Mouse (Mus musculus) embryo, embryonic 10 days (tissue): ENCODE measurements around the gene Ppp1r10.

Experiments
- DNase-seq: peaks from one replicate; pipeline ENCODE4 v3.0.0-alpha.2; 2015; ENCODE audit warnings: low spot score

Gene Ppp1r10

DNA sequence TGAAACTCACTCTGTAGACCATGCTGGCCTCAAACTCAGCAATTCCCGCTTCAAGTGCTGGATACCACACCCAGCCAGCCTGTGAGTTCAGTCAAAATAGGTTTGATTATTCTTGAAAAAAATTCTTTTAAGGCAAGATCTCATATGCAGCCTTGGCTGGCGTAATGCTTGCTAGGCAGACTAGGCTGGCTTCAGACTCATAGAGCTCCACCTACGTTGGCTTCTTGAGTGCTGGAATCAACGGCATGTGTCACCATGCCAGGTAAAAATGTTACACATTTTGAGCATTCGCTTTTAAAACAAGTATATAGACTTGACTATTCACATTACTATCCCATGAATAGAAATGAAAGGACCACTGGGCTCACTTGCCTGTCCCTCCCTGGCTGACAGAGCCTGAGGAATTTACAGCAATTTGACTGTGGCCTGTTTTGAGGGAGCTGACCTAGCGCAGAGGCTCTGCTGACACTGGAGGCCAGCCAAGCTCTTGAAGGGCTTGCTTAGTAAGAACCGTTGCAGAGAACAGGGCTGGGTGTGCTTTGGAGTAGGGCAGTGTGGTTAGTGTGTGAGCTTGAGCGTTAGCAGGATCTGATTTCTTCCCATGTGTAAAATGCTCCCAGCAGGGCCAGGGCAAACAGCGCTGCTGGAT, 12.8 kb upstream of the Ppp1r10 start:
- no peak for DNase-seq

DNA sequence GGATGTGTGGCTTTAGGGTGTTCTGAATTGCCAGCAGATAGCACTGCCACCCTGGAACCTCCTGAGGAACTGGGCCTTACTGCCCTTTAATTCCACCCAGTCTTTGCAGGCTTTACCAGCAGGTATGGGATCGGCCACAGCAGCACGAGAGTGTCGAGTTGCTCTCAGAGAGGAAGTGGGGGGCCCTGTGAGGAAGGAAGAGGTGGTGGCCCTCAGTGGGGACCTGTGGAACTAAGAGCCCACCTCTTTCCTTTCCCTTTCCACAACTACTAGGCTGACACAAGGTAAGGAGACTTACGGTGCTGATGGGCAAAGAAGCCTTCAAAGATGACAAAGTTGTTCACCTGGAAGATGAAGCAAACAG, 12.3 kb upstream of the Ppp1r10 start:
- DNase-seq, result no peak

DNA sequence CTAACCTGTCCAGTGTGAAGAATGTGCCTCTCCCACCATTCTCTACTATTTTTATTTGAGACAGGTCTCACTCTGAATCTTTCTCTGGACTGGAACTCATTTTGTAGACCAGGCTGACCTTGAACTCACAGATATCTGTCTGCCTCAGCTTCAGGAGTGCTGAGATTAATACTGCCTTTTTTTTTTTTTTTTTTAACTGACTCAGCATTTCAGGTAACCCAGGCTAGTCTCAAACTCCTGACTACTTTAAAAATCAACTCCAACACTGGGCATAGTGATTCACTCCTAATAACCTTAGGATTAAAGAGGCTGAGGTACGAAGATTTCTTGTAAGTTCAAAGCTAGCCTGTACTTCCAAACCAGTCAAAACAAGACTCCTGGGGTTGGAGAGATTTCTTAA, 10.6 kb upstream of the Ppp1r10 start:
- DNase-seq, result no peak

DNA sequence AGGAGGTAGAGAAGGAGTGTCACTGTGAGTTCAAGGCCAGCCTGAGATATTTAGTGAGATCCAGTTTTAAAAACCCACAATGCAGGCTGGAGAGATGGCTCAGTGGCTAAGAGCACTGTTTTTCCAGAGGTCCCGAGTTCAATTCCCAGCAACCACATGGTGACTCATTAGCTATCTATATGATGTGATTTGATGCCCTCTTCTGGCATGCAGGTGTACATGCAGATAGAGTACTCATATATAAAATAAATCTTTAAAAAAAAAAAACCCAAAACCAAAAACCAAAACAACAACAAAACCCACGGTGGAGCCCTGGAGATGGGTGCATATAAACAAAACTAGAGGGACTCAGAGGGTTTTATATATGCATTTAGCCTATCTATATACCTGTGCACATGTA, 8.6 kb upstream of the Ppp1r10 start:
- DNase-seq, result no peak

DNA sequence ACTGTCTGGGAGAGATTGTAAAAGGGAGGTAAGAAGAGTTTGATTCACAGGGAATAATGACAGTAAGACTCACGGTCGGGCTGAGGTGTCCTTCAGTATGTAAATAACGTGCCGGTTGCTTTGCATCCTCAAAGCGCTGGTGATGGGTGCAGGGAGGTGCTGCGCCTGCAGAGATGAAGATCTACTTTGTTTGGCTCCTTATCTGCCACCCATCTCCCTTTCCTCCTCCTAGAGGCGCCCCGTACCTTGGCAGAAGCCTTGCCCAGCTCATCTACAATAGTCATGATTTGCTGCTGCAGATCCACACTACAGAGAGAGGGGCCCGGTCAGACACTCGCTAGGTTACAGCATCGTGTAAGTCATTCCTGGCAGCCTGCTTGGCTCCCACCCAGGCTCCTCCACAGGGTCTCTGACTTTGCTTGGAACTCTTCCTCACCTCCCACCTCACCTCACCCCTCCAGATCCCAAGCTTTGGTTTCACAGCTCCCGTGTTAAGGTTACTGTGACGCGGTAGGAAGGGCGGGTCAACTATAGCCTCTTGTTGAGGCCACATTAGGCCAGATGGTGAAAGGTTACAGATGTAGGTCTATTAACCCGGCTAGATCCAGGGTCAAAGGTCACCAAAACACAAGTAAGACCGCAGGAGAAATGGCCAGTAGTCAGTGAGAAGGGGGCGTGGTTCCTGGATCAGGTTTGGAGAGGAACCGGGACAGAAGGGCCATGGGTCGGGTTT, 6.9 kb upstream of the Ppp1r10 start:
- no peak for DNase-seq

DNA sequence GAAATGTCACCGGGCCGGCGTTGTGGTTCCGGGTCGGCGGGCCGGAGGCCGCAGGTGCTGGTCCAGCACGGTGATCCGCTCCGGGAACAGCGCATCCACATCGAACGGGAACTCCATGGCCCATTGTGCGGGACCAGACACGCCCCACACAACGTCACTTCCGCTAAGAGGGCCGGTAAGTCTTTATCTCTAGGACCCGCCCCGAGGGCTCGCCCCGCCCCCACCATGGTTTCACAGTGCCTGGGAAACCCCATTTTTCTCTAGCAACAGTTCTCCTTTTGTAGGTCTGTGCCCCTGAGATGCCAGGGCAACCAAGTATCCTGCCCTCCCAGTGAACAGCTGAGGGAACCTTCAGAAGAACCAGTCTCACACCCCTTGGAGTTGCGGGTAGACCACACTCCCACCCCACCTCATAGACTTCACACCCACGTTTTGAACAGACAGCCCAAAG, 6.3 kb upstream of the Ppp1r10 start, which contains the start of gene Atat1:
Gene Atat1, minus strand, starts transcription at position 157 of the 451 bp plus-strand sequence.
- peak; percentile 97 for DNase-seq

DNA sequence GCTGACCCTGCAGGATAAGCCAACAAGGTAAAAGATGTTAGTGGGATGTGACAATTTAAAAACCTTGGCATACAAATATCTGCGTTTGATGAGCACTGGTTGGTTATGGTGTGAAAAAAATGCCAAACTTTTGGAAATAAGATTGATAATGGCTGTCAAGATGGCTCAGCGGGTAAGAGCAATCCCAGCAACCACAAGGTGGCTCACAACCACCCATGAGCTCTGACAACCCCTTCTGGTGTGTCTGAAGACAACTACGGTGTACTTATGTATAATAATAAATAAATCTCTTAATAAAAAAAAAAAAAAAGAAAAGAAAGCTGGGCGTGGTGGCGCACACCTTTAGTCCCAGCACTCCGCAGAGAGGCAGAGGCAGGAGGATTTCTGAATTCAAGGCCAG, 1.3 kb upstream of the Ppp1r10 start:
- no peak for DNase-seq

DNA sequence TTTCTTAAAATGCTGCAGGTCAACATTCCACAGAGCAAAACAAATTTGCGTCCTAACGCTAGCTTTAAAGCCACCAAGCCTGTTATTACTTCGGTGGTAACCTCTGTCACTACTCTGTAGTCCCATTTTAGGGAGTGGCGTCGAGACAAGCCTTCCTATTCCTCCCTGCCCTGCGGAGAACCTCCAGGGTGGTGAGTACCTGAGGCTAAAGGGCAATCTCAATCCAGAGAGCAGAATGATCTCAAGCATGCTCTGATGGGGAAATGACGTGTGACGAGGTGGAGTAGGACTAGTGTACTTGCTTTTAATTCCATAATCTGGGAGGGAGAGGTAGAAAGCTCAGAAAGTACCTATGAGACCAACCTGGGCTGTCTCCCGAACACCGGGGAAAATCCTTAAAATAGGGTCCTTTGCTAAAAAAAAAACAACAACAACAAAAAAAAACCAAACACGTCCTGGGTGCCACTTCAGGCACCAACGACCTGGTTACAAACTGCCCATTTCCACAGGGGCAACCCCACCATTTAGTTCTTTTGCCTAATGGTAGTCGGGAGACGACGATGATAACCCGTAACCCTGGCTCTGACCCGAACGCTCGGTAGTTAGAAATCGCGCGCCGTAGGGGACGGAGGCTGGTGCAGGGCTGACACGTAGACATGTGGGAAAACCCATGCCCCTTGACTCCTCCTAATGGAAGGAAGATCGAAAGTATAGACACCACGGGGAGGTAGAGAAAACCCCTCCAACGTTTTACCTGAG, 517 bp upstream of the Ppp1r10 start:
- peak; percentile 17 for DNase-seq

DNA sequence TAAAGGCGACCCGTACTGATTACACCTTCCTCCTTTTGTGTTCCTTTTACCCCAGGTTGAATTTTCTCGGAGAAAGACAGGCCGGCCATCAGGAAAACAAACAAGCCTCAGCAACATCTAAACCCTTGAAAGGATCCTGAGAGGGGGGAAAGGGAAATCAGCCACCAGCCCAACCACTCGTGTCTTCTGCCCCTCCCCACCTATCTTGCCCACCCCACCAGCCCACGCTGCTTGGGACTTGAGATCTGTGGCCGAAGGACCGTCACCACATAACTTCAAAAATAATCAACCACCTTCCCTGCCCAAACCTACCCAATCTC, 869 bp downstream of the Ppp1r10 start:
- peak; percentile 40 for DNase-seq

DNA sequence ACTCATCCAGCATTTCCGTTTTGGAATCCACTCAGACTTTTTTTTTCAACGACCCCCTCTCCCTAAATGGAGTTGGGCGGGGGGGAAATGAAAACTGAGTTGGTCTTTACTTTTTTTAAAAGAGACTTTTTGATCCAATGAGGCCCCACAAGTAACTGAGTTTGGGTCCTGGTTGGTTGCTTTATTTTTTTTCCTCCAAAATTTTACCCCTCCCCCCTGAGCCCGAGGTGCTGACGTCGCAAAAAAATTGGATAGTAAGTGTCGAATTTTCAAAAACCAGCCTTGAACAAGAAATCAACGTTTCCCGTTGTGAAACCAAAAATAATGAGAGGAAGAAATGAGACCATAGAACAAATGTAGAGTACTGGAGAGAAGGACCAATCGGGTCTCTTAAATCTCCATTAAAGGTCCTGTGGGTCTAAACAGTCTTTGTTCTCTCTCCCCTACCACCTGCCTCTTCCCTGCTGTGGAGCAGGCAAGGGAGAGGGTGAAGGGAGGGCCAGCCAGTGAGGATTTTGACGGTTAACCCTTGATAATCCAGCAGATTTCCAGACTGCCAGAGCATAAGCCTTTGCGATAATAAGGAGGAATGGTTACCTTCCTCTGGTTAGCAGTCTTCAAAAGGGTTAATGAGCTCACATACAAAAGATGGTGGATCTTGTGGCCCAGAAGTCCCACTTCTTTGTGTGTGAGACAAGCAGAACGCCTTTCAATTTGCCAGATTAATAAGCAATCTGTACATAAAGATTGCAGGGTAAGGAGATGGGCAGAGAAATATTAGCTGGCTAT, 1.4 kb downstream of the Ppp1r10 start:
- peak; percentile 64 for DNase-seq

DNA sequence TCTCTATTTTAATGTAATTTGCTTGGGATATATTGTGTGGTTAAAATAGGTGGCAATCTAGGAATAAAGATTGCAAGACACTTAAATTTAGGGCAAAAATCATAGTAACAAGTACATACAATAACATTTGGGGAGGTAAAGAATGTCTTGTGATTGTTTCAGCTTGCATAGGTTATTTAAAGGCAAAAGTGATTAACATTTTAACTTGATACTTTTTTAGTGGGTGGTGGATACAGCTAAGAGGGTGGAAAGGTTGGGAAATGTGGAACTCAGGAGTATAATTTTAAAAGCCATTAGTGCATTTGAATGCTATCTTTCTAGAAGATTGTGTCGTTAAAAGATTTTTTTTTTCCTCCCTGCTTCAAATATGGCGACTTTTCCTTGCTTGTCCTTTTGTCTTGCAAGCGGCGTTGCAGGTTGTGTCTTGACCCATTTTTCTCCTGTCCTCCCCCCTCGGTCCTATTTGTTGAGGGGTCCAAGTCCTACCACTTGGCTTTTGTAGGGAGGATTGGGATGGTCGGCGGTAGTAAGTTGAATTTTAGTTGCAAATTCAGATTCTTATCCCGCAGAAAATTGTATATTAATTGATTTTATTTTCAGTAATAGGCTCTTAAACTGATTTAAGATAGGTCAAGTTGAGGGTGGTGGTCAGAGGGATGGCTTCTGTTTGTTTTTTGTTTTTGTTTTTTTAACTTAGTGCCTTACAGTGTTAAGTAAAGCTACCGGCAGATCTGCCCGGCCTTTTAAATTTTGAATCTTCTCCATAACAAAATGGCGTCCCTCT, 2.2 kb downstream of the Ppp1r10 start:
- DNase-seq, result peak; percentile 61

DNA sequence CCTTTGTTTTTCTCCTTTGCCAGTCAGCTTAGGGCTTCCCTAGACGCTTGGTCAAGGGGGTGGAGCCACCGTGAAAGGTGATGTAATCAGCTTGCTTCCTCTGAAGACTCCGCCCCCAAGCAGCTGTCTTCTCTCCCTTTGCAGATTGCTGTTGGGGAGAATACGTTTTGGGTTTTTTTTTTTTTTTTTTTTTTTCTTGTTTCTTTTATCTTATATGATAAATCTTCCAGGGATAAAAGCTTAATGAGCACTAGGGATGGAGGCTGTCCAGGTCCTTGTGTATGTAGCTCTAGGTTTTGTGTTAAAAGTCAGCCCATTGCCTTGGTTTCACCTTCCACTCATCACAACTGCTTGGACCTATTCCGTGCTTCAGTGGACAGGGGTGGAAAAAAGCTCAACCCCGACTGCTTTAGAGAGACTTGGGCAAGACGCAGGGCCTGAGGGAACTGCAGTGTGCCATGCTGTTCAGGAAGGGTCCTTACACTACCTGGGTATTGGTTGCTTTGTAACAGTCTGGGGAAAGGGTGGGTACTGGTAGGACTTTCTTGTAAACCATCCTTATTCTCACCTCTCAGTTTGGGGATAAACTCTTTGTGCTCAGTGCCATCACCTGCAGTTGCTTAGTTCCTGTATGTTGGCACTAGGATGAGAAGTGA, 3.0 kb downstream of the Ppp1r10 start:
- peak; percentile 97 for DNase-seq

DNA sequence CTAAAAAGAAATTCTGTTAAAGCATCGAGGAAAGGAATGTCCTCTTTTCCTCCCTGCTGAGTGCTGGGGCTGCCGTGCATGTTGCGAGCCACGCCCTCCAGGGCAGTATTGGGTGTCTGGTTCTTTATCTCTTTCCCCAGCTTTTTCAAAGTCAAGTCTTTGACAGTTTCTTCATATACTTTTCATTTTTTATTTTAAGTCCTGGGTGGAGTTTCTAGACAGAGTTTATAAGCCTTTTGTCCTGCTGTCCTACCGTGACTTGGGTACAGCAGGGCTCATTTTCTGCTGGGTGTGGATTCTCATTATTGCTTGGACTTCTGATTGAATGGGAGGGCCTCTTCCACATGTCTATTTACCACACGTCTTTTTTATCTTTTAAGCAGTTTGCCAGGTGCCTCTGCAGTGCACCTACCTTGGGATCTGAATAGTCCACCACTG, 3.6 kb downstream of the Ppp1r10 start:
- no peak for DNase-seq

DNA sequence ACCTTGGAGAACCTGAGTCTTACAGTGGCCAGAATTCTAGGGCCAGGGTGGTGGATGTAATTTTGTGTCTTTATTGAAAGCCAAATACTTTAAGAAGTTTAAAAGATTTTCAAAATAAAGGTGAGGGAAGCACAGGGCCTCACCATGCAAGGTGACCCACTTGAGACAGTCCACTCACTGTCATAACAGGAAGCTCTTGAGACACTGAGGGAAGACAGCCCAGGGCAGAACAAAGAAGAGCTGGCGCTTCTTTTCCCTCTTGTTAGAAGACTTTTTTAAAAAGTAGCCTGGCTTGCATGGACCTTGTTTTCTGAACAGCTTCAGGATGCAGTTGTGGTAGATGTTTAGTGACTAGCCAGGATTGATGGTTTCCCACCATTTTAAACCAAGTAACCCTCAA, 4.2 kb downstream of the Ppp1r10 start:
- DNase-seq, result no peak

DNA sequence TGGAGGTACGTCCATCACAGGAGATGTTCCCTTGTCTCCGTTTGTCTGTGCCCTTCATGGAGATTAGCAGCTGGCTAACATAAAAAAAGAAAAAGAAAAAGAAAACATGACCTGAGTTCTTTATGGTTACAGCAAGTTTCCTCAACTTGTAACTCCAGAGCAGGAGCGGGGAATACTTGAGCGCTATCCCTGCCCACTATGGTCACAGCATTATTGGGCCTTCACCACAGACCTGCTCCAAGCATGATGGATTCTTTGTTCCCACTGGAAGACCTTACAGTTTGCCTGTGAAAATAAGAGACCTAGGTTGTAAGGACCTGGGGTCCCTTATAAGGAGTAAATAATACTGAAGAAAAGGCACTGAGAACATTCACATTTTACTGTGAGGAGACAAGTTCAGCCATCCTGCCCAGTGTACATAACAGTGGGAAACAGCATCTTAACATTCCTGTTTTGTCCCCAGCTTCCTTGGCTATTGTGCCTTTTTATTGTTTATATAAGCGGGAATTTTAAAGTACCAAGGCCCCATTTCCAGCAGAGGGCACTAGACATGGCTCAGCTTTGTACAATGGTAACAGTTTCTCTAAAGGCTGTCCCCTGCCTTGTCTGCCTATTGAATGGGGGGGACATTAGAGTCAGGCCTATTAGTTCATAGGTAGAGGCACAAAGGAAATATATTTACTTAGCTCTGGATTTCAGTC, 4.8 kb downstream of the Ppp1r10 start:
- peak; percentile 71 for DNase-seq

DNA sequence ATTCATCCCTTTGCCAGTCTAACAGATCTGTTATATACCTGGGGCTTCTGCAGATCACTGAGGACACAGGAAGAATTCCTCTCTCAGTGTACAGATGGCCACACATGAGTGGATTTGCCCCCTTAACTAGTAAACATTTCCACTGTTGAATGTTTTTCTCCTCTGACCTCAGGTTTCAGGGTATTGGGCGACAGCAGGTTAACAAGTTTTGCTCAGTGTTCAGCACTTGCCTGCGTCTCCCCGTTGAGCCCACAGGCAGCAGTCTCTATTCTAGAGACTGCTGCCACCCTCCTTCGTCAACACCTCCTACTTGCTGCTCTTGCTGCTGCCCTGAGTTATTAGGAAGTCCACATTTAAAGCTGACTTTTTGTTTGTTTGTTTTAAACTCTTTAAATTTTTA, 5.5 kb downstream of the Ppp1r10 start:
- DNase-seq, result no peak

DNA sequence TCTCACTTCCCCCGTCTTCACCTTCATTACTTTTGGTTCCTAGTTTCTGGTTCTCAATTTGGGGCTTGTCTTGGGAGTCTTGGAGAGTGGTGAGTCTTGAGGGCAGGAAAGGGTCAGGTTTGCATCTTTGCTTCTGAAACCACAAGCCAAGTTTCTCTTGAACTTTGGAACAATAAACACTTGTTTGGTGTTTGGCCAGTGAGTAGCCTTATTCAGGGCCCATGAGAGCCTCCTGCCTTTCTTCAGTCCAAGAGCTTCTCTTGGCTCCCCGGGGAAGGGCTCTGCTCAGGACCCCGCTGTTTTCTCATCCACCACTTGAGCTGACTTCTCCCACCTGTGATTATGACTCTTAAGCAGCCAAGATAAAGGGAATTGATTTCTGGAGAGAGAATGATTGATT, 6.3 kb downstream of the Ppp1r10 start:
- no peak for DNase-seq

DNA sequence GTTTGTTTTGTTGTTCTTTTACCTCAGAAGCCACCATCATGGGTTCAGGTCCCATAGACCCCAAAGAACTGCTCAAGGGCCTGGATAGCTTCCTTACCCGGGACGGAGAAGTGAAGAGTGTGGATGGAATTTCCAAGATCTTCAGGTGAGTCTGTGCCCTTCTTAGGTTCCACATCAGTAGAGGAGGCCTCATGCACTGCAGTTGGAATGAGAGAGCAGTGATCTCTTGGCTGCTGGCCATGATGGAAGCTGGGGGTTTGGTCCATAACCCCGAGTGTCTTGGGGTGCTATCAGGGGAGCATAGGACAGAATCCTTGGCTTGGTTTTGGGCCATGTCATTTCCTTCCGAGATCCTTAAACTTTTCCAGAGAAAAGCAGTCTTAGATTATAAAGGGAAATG, 7.0 kb downstream of the Ppp1r10 start:
- no peak for DNase-seq

DNA sequence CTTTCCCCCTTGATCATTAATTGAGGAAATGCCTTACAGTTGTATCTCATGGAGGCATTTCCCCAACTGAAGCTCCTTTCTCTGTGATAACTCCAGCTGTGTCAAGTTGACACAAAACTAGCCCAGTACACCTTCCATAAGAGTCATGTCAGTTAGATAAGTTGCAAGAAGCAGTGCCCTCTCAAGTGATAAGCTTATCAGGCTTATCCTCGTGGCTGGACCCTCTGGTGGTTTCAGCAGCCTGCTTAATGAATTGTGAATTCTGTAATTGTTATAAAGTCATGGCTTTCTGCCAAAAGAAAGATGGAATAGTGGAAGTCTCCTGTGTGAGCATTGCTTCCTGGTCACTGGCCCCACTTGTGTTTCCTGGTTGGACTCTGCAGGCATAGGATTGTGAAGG, 11.2 kb downstream of the Ppp1r10 start:
- DNase-seq, result no peak

DNA sequence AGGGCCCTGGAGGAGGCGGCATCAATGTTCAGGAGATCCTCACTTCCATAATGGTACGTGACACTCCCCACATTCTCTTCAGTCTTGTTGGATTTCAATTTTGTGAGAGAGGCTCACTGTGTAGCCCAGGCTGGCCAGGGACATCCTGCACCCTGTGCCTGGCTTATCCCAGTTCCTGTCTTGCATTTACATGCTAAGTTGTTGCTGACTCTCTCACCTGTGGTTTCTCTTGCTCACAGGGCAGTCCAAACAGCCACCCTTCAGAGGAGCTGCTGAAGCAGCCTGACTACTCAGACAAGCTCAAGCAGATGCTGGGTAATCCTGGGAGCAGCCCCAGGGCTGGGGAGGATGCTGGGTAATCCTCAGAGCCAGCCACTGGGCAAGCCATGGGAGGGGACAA, 13.3 kb downstream of the Ppp1r10 start:
- no peak for DNase-seq
